Mouse (Mus musculus) gastrocnemius, adult 8-10 months (tissue): ENCODE measurements around the gene Pcnp. TPM values are rescaled to one million over a fixed set of nuclear protein-coding genes. Genes with fewer than 3 reads are reported as not detected.
"Not testable (repeated sequence)": the region's sequence is repeated elsewhere in the genome, so short reads cannot be mapped to it uniquely, and the experiment has no call there.

Source experiments
- DNase-seq, 2 experiments: peaks; one replicate each; pipeline ENCODE4 v3.0.0; 2022; ENCODE audit warnings: low spot score in 2 of 2
- microRNA-seq: library from miRNA; unstranded; fragments of <30 nt; microRNA quantifications from one replicate; pipeline ENCODE4 v1.2.0, GENCODE M21; 2022
- total RNA-seq, 4 experiments: library from RNA; stranded (reverse); gene quantifications; 2 replicates each; pipeline ENCODE4 v1.2.4; 2022

The Pcnp gene
- total RNA-seq, 4 experiments from 2014 or later = 54.8 to 66.4 (median 63.5) TPM

GRCm38 (mm10) chr16:55970416-55970815, 59.1 kb downstream of the Pcnp start:
- DNase-seq = no peak

GRCm38 (mm10) chr16:55969147-55969546, 60.4 kb downstream of the Pcnp start:
- DNase-seq = peak in 1 of 2 experiments; percentile 18

GRCm38 (mm10) chr16:55967221-55967620, 62.3 kb downstream of the Pcnp start:
- DNase-seq = no peak

- DNase-seq = peak; percentile 81 to 83
Observed at GRCm38 (mm10) chr16:55966212-55966871, 63.2 kb downstream of the Pcnp start, which contains the start of gene Rpl24. Gene Rpl24, plus strand, starts transcription at chr16:55966275.

GRCm38 (mm10) chr16:55964126-55964949, 65.2 kb downstream of the Pcnp start:
- DNase-seq = no peak

- not testable (repeated sequence) for DNase-seq
Observed at GRCm38 (mm10) chr16:55963068-55963467, 66.5 kb downstream of the Pcnp start.

Small RNA genes lying within 50 kb of the gene (microRNA-seq; reads per million reads assigned to microRNA genes)
- gene Gm24047 = not detected

Other genes with a start within 250 kb of the Pcnp start
- gene Nfkbiz, start 190.8 kb downstream of the Pcnp start, total RNA-seq = 1 to 10 TPM in 2 of 4 experiments, under 1 TPM in 2; 0.61 to 1.1 (median 0.93) TPM
- gene Nxpe3, start 134.5 kb downstream of the Pcnp start, total RNA-seq = under 1 TPM; 0.27 to 0.70 (median 0.38) TPM
- 1 to 10 TPM; 4.3 to 7.2 (median 5.5) TPM for gene Cep97, start 94.9 kb downstream of the Pcnp start, total RNA-seq
- gene Rpl24, start 63.5 kb downstream of the Pcnp start, total RNA-seq = 100 to 1,000 TPM; 479 to 689 (median 565) TPM
- gene Zbtb11, start 55.9 kb downstream of the Pcnp start, total RNA-seq = 10 to 100 TPM in 2 of 4 experiments, 1 to 10 TPM in 2; 9.6 to 15.0 (median 10.2) TPM
- gene Trmt10c, start 8.1 kb upstream of the Pcnp start, total RNA-seq = 1 to 10 TPM; 8.0 to 8.9 (median 8.4) TPM
- gene Senp7, start 18.6 kb upstream of the Pcnp start, total RNA-seq = 10 to 100 TPM in 1 of 4 experiments, 1 to 10 TPM in 3; 8.3 to 10.5 (median 9.3) TPM
- not detected for gene Impg2, start 174.6 kb upstream of the Pcnp start, total RNA-seq